Mouse (Mus musculus): ENCODE results near the gene Mcm5. TPM values are rescaled to one million over a fixed set of nuclear protein-coding genes. Genes with fewer than 3 reads are reported as not detected.
A peak's percentile ranks its signal among the peaks of the same experiment; 100 is the strongest.

Gene Mcm5
- polyA plus RNA-seq, 1 experiment from 2014 or later, result 141 TPM

- Histone ChIP-seq H3K4me1 (ENCODE audit: control insufficient read depth, insufficient read depth, low read length) (no peaks in the 10 kb centered on the region), H3K36me3 (ENCODE audit: control insufficient read depth, insufficient read depth, low read length) (no peaks in the 10 kb centered on the region), H3K4me3 (ENCODE audit: low read depth, low read length) (no peak overlapping the region), H3K27me3 (ENCODE audit: control insufficient read depth, insufficient read depth, low read length) (no peaks in the 10 kb centered on the region), H3K27ac (ENCODE audit: low read length) (no peak overlapping the region), H3K9ac (replicated peaks; ENCODE audit: low read depth, low read length) (no peak overlapping the region), H3K4me2 (replicated peaks; ENCODE audit: low read depth, low read length) (no peak overlapping the region), H3K9me3 (ENCODE audit: control insufficient read depth, low read depth, low read length) (no peaks in the 10 kb centered on the region)
- ATAC-seq (ENCODE audit: insufficient number of reproducible peaks, insufficient read depth, low FRiP score, low read depth), result no peak
- WGBS, result 68% methylated on average over 3 of the region's 3 CpGs
Measured at GRCm38 (mm10) chr8:75137536-75137935, 28.2 kb downstream of the Mcm5 start.

- no peaks in the 10 kb centered on the region for H3K9me3 ChIP-seq (ENCODE audit: control insufficient read depth, low read depth, low read length)
- no peak for ATAC-seq (ENCODE audit: insufficient number of reproducible peaks, insufficient read depth, low FRiP score, low read depth)
- H3K4me2 ChIP-seq (replicated peaks; ENCODE audit: low read depth, low read length), result no peak overlapping the region
- no peaks in the 10 kb centered on the region for H3K36me3 ChIP-seq (ENCODE audit: control insufficient read depth, insufficient read depth, low read length)
- 84% methylated on average over 5 of the region's 5 CpGs for WGBS
- H3K27me3 ChIP-seq (ENCODE audit: control insufficient read depth, insufficient read depth, low read length), result no peaks in the 10 kb centered on the region
- H3K4me1 ChIP-seq (ENCODE audit: control insufficient read depth, insufficient read depth, low read length), result peaks cover 5% of the 10 kb centered on the region; the same call in 1 of the 2 replicates
- H3K4me3 ChIP-seq (ENCODE audit: low read depth, low read length), result no peak overlapping the region
- H3K9ac ChIP-seq (replicated peaks; ENCODE audit: low read depth, low read length), result no peak overlapping the region
- H3K27ac ChIP-seq (ENCODE audit: low read length), result no peak overlapping the region
Measured at GRCm38 (mm10) chr8:75150911-75151610, 41.7 kb downstream of the Mcm5 start.

GRCm38 (mm10) chr8:75151743-75152142 is 42.4 kb downstream of the Mcm5 start:
- Histone ChIP-seq H3K36me3 (ENCODE audit: control insufficient read depth, insufficient read depth, low read length) (no peaks in the 10 kb centered on the region), H3K4me1 (ENCODE audit: control insufficient read depth, insufficient read depth, low read length) (peaks cover 5% of the 10 kb centered on the region; the same call in 1 of the 2 replicates), H3K4me2 (replicated peaks; ENCODE audit: low read depth, low read length) (no peak overlapping the region), H3K4me3 (ENCODE audit: low read depth, low read length) (no peak overlapping the region), H3K27ac (ENCODE audit: low read length) (no peak overlapping the region), H3K9me3 (ENCODE audit: control insufficient read depth, low read depth, low read length) (no peaks in the 10 kb centered on the region), H3K27me3 (ENCODE audit: control insufficient read depth, insufficient read depth, low read length) (no peaks in the 10 kb centered on the region), H3K9ac (replicated peaks; ENCODE audit: low read depth, low read length) (no peak overlapping the region)
- ATAC-seq (ENCODE audit: insufficient number of reproducible peaks, insufficient read depth, low FRiP score, low read depth), result no peak
- 75% methylated on average over 4 of the region's 4 CpGs for WGBS

GRCm38 (mm10) chr8:75152505-75153082 is 43.2 kb downstream of the Mcm5 start:
- no peaks in the 10 kb centered on the region for H3K9me3 ChIP-seq (ENCODE audit: control insufficient read depth, low read depth, low read length)
- H3K27ac ChIP-seq (ENCODE audit: low read length), result no peak overlapping the region
- no peak overlapping the region for H3K4me2 ChIP-seq (replicated peaks; ENCODE audit: low read depth, low read length)
- H3K4me3 ChIP-seq (ENCODE audit: low read depth, low read length), result no peak overlapping the region
- 72% methylated on average over 2 of the region's 2 CpGs for WGBS
- H3K27me3 ChIP-seq (ENCODE audit: control insufficient read depth, insufficient read depth, low read length), result no peaks in the 10 kb centered on the region
- H3K36me3 ChIP-seq (ENCODE audit: control insufficient read depth, insufficient read depth, low read length), result no peaks in the 10 kb centered on the region
- H3K9ac ChIP-seq (replicated peaks; ENCODE audit: low read depth, low read length), result no peak overlapping the region
- peaks cover 5% of the 10 kb centered on the region; the same call in 1 of the 2 replicates for H3K4me1 ChIP-seq (ENCODE audit: control insufficient read depth, insufficient read depth, low read length)
- ATAC-seq (ENCODE audit: insufficient number of reproducible peaks, insufficient read depth, low FRiP score, low read depth), result no peak

GRCm38 (mm10) chr8:75154855-75155478 is 45.6 kb downstream of the Mcm5 start:
- H3K4me1 ChIP-seq (ENCODE audit: control insufficient read depth, insufficient read depth, low read length), result peaks cover 5% of the 10 kb centered on the region; the same call in 1 of the 2 replicates
- 25% methylated on average over 5 of the region's 5 CpGs for WGBS
- H3K27ac ChIP-seq (ENCODE audit: low read length), result no peak overlapping the region
- H3K27me3 ChIP-seq (ENCODE audit: control insufficient read depth, insufficient read depth, low read length), result no peaks in the 10 kb centered on the region
- no peaks in the 10 kb centered on the region for H3K9me3 ChIP-seq (ENCODE audit: control insufficient read depth, low read depth, low read length)
- H3K9ac ChIP-seq (replicated peaks; ENCODE audit: low read depth, low read length), result no peak overlapping the region
- H3K4me2 ChIP-seq (replicated peaks; ENCODE audit: low read depth, low read length), result no peak overlapping the region
- no peaks in the 10 kb centered on the region for H3K36me3 ChIP-seq (ENCODE audit: control insufficient read depth, insufficient read depth, low read length)
- H3K4me3 ChIP-seq (ENCODE audit: low read depth, low read length), result no peak overlapping the region
- ATAC-seq (ENCODE audit: insufficient number of reproducible peaks, insufficient read depth, low FRiP score, low read depth), result no peak

- Histone ChIP-seq H3K27ac (ENCODE audit: low read length) (no peak overlapping the region), H3K9me3 (ENCODE audit: control insufficient read depth, low read depth, low read length) (no peaks in the 10 kb centered on the region), H3K27me3 (ENCODE audit: control insufficient read depth, insufficient read depth, low read length) (no peaks in the 10 kb centered on the region), H3K4me1 (ENCODE audit: control insufficient read depth, insufficient read depth, low read length) (peaks cover 5% of the 10 kb centered on the region; the same call in 1 of the 2 replicates), H3K9ac (replicated peaks; ENCODE audit: low read depth, low read length) (no peak overlapping the region), H3K4me2 (replicated peaks; ENCODE audit: low read depth, low read length) (no peak overlapping the region), H3K36me3 (ENCODE audit: control insufficient read depth, insufficient read depth, low read length) (no peaks in the 10 kb centered on the region), H3K4me3 (ENCODE audit: low read depth, low read length) (no peak overlapping the region)
- no peak for ATAC-seq (ENCODE audit: insufficient number of reproducible peaks, insufficient read depth, low FRiP score, low read depth)
- 49% methylated on average over 2 of the region's 2 CpGs for whole genome bisulfite sequencing
Measured at GRCm38 (mm10) chr8:75155740-75156322, 46.5 kb downstream of the Mcm5 start.

GRCm38 (mm10) chr8:75157471-75158230 is 48.3 kb downstream of the Mcm5 start:
- no peak for ATAC-seq (ENCODE audit: insufficient number of reproducible peaks, insufficient read depth, low FRiP score, low read depth)

GRCm38 (mm10) chr8:75169363-75169762 is 60.0 kb downstream of the Mcm5 start:
- no peaks in the 10 kb centered on the region for H3K27me3 ChIP-seq (ENCODE audit: control insufficient read depth, insufficient read depth, low read length)
- H3K9ac ChIP-seq (replicated peaks; ENCODE audit: low read depth, low read length), result no peak overlapping the region
- H3K27ac ChIP-seq (ENCODE audit: low read length), result peak overlapping the region; percentile 52; the same call in 1 of the 2 replicates
- H3K36me3 ChIP-seq (ENCODE audit: control insufficient read depth, insufficient read depth, low read length), result no peaks in the 10 kb centered on the region
- 51% methylated on average over 5 of the region's 5 CpGs for WGBS
- ATAC-seq (ENCODE audit: insufficient number of reproducible peaks, insufficient read depth, low FRiP score, low read depth), result peak; percentile 73; the same call in 1 of the 2 replicates
- H3K4me2 ChIP-seq (replicated peaks; ENCODE audit: low read depth, low read length), result no peak overlapping the region
- H3K9me3 ChIP-seq (ENCODE audit: control insufficient read depth, low read depth, low read length), result no peaks in the 10 kb centered on the region
- peaks cover 3% of the 10 kb centered on the region; the same call in 1 of the 2 replicates for H3K4me1 ChIP-seq (ENCODE audit: control insufficient read depth, insufficient read depth, low read length)
- H3K4me3 ChIP-seq (ENCODE audit: low read depth, low read length), result no peak overlapping the region

More at GRCm38 (mm10) chr8:75157471-75158230, 48.3 kb downstream of the Mcm5 start:
- 36% methylated on average over 7 of the region's 7 CpGs for WGBS
- H3K27me3 ChIP-seq (ENCODE audit: control insufficient read depth, insufficient read depth, low read length), result no peaks in the 10 kb centered on the region
- H3K9ac ChIP-seq (replicated peaks; ENCODE audit: low read depth, low read length), result no peak overlapping the region
- no peaks in the 10 kb centered on the region for H3K9me3 ChIP-seq (ENCODE audit: control insufficient read depth, low read depth, low read length)
- no peaks in the 10 kb centered on the region for H3K36me3 ChIP-seq (ENCODE audit: control insufficient read depth, insufficient read depth, low read length)
- no peak overlapping the region for H3K4me3 ChIP-seq (ENCODE audit: low read depth, low read length)
- peaks cover 5% of the 10 kb centered on the region; the same call in 1 of the 2 replicates for H3K4me1 ChIP-seq (ENCODE audit: control insufficient read depth, insufficient read depth, low read length)
- H3K27ac ChIP-seq (ENCODE audit: low read length), result no peak overlapping the region
- no peak overlapping the region for H3K4me2 ChIP-seq (replicated peaks; ENCODE audit: low read depth, low read length)

Measured in stomach, embryonic 14.5 days (tissue).